Mouse (Mus musculus): ENCODE results near the gene Cox4i2. TPM values are rescaled to one million over a fixed set of nuclear protein-coding genes. Genes with fewer than 3 reads are reported as not detected.
A peak's percentile ranks its signal among the peaks of the same experiment; 100 is the strongest.

Gene Cox4i2
- 12.1 and 18.8 TPM in 2 replicates for polyA plus RNA-seq (2014; fragmentation: Nextera tagmentation; extraction: Ambion mirVana)

DNA sequence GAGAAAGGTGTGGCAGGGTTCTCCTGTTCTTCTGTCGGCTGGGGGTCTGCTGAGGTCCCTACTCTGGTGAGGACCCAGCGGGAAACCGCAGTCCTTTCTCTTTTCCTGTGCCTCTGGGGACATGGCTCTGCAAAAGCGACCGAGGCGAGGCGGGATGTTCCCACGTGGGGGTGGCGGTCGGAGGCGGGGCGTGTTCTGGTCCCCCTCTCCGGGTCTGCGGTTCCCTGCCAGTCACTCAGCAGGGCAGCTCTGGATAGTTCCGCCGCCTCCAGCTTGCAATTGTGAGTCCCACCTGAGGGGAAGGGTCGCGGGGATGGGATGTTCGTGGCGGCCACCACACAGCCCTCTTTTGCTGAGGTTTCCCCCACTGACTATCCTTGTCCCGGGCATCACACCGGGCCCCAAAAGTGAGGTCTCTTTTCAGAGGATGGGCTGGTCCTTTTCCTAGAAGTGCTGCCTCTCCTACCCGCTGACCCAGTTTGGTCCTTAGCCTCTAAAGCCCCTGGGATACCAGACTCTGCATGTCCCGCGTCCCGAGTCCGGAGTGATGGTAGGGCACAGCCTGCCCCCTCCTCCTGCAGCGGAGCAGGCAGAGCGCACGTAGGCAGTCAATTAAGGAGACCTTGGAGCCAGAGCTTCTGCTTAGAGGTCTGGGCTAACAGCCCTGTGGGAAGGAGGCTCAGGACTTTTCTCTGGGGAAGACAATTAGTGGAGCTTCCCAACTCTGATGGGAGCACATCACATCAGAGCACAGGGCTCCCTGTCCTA, at the start of gene Cox4i2:
Cox4i2 (plus strand) TSS at position 230 of the 768 bp plus-strand sequence.
- H3K27me3 ChIP-seq (ENCODE audit: control insufficient read depth, insufficient read depth, low read length) = peaks cover 3% of the 10 kb centered on the region; the same call in 1 of the 2 replicates
- 3% methylated on average over 30 of the region's 30 CpGs for WGBS
- H3K9ac ChIP-seq (ENCODE audit: low read depth, low read length) = peak within 1 kb of the TSS; percentile 42; the same call in 1 of the 2 replicates
- ATAC-seq (ENCODE audit: low FRiP score, low TSS enrichment) = peak; percentile 54; the same call in 1 of the 2 replicates
- H3K4me1 ChIP-seq (ENCODE audit: control insufficient read depth, insufficient read depth, low read length) = peaks cover 15% of the 10 kb centered on the region
- peak within 1 kb of the TSS; percentile 50 for H3K4me2 ChIP-seq (replicated peaks; ENCODE audit: low read depth, low read length)
- H3K4me3 ChIP-seq (ENCODE audit: low read length) = peak within 1 kb of the TSS; percentile 35; the same call in 1 of the 2 replicates
- no peaks in the 10 kb centered on the region for H3K9me3 ChIP-seq (ENCODE audit: control insufficient read depth, low read length)
- H3K36me3 ChIP-seq (ENCODE audit: control insufficient read depth, insufficient read depth, low read length) = no peaks in the 10 kb centered on the region
- no peak within 1 kb of the TSS for H3K27ac ChIP-seq (ENCODE audit: low read depth, low read length)

DNA sequence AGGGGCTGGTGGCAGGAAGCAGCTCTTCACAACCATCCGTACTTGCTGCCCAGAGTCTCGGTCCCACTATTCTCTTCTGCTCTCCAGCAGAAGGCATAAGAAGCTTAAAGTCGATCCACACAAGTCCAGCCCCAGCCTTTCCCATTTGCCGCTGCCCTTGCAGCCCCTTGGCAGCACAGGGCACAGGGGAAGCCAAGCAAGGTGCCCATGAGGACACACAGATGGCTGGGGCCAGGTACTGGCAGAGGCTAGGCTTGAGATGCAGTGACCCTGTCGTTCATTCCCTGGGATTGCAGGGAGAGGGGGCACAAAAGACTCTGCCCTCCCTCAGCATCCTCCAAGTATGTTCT, 49.7 kb upstream of the Cox4i2 start:
- Histone ChIP-seq H3K36me3 (ENCODE audit: control insufficient read depth, insufficient read depth, low read length) (peaks cover 66% of the 10 kb centered on the region), H3K9ac (ENCODE audit: low read depth, low read length) (no peak overlapping the region), H3K4me1 (ENCODE audit: control insufficient read depth, insufficient read depth, low read length) (peaks cover 19% of the 10 kb centered on the region), H3K4me2 (replicated peaks; ENCODE audit: low read depth, low read length) (no peak overlapping the region), H3K27ac (ENCODE audit: low read depth, low read length) (no peak overlapping the region), H3K9me3 (ENCODE audit: control insufficient read depth, low read length) (peaks cover 4% of the 10 kb centered on the region; the same call in 1 of the 2 replicates), H3K4me3 (ENCODE audit: low read length) (no peak overlapping the region), H3K27me3 (ENCODE audit: control insufficient read depth, insufficient read depth, low read length) (no peaks in the 10 kb centered on the region)
- ATAC-seq (ENCODE audit: low FRiP score, low TSS enrichment) = no peak
- 82% methylated on average over 5 of the region's 5 CpGs for WGBS

DNA sequence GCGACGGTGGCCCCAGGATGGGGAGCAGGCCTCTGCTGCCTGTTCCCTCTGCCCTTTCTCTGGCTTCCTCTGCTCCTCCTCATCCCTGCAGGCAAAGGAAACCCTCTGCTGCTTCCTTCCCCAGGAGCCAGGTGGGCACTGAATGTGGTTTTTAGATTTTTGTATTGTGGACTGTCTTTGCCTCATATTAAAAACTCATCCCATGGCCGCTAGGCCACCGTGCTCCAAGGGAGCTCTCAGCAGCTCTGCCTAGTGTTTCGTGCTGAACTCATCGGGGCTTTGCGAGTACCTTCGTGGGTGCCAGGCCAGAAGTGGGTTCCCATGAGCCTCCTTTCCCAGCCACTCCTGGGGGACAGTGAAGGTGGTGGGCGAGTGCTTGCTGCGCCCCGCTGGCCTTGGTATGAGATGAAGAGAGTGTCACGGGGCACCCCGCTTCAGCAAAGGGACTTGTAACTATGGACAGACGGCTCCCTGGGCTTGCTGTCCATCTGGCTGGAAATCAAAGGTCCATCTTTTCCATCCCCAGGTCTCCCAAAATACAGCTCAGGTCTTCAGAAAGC, 49.1 kb upstream of the Cox4i2 start:
- Histone ChIP-seq H3K4me2 (replicated peaks; ENCODE audit: low read depth, low read length) (no peak overlapping the region), H3K27me3 (ENCODE audit: control insufficient read depth, insufficient read depth, low read length) (no peaks in the 10 kb centered on the region), H3K4me1 (ENCODE audit: control insufficient read depth, insufficient read depth, low read length) (peaks cover 19% of the 10 kb centered on the region), H3K36me3 (ENCODE audit: control insufficient read depth, insufficient read depth, low read length) (peaks cover 59% of the 10 kb centered on the region), H3K4me3 (ENCODE audit: low read length) (no peak overlapping the region), H3K9me3 (ENCODE audit: control insufficient read depth, low read length) (peaks cover 4% of the 10 kb centered on the region; the same call in 1 of the 2 replicates), H3K27ac (ENCODE audit: low read depth, low read length) (no peak overlapping the region), H3K9ac (ENCODE audit: low read depth, low read length) (no peak overlapping the region)
- 91% methylated on average over 14 of the region's 14 CpGs for WGBS
- ATAC-seq (ENCODE audit: low FRiP score, low TSS enrichment) = no peak

DNA sequence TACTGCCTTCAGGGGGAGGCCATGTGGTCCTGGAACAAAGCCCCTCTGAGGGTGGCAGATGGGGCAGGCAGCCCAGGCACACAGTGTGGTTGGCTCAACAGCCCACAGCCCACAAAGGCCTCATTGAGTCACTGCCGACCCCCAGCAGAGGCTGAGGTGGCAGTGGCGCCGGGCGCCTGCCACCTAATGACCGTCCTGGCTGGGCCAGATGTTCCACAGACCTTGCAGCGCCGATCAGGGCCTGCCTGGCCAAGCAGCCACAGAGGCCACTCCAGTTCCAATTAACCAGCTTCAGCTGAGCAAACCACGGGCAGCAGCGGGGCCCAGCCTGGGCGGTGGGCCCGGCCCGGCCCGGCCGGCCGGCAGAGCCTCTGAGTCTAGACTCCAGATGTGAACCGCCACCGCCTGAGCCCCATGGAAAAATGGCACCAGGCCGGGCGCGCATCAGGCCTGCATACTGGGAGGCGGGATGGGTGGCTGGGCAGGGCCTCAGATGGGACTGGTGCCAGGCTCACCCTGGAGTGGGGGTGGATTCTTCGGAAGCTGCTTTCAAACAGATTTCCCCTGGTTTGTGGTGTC, 47.9 kb upstream of the Cox4i2 start:
- Histone ChIP-seq H3K27me3 (ENCODE audit: control insufficient read depth, insufficient read depth, low read length) (no peaks in the 10 kb centered on the region), H3K9me3 (ENCODE audit: control insufficient read depth, low read length) (peaks cover under 1% of the 10 kb centered on the region; the same call in 1 of the 2 replicates), H3K9ac (ENCODE audit: low read depth, low read length) (no peak overlapping the region), H3K4me2 (replicated peaks; ENCODE audit: low read depth, low read length) (no peak overlapping the region), H3K27ac (ENCODE audit: low read depth, low read length) (peak overlapping the region; percentile 10; the same call in 1 of the 2 replicates), H3K4me1 (ENCODE audit: control insufficient read depth, insufficient read depth, low read length) (peaks cover 19% of the 10 kb centered on the region), H3K36me3 (ENCODE audit: control insufficient read depth, insufficient read depth, low read length) (peaks cover 48% of the 10 kb centered on the region), H3K4me3 (ENCODE audit: low read length) (no peak overlapping the region)
- no peak for ATAC-seq (ENCODE audit: low FRiP score, low TSS enrichment)
- 79% methylated on average over 22 of the region's 22 CpGs for WGBS

DNA sequence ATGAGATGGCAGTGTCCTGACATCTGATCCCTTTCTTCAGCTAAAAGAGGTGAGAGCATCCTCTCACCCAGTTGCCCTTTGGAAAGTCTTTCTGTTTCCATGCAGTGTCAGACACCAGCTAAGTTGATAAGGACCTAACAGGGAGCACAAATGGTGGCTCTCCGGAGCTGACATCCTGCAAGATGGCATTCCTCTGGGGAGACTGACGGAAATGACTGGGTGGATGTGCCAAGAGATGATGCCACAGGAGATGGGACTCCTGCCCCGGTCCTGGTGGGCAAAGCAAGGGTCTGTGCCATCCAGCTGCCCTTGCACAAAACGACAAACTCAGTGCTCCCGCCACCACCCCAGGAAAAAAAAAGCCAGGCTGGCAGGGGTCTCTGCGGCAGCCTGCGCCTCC, 46.8 kb upstream of the Cox4i2 start:
- peak overlapping the region; percentile 76 for H3K27ac ChIP-seq (ENCODE audit: low read depth, low read length)
- no peak for ATAC-seq (ENCODE audit: low FRiP score, low TSS enrichment)
- H3K36me3 ChIP-seq (ENCODE audit: control insufficient read depth, insufficient read depth, low read length) = peaks cover 37% of the 10 kb centered on the region
- H3K4me1 ChIP-seq (ENCODE audit: control insufficient read depth, insufficient read depth, low read length) = peaks cover 19% of the 10 kb centered on the region
- peak overlapping the region; percentile 54 for H3K4me2 ChIP-seq (replicated peaks; ENCODE audit: low read depth, low read length)
- H3K27me3 ChIP-seq (ENCODE audit: control insufficient read depth, insufficient read depth, low read length) = no peaks in the 10 kb centered on the region
- 15% methylated on average over 7 of the region's 7 CpGs for WGBS
- H3K4me3 ChIP-seq (ENCODE audit: low read length) = peak overlapping the region; percentile 24; the same call in 1 of the 2 replicates
- no peaks in the 10 kb centered on the region for H3K9me3 ChIP-seq (ENCODE audit: control insufficient read depth, low read length)
- H3K9ac ChIP-seq (ENCODE audit: low read depth, low read length) = peak overlapping the region; percentile 50

DNA sequence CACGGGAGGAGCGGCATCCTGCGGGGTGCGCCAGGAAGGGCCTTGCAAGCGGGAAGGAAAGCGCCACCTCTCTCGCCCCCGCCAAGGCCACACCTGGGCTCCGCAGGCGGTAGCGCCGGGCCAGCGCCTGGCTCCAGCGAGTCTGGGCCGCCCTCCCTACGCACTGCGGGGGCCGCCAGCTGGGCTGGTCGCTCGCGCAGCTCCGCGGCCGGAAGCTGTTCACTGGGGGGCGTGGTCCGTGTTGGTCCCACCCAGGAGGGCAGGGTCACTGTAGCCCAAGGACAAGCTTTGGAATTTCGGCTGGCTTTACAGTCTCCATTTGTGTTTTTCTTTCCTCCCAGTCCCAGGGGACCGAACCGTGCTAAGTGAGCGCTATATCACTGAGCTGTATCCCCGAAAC, 46.3 kb upstream of the Cox4i2 start:
- ATAC-seq (ENCODE audit: low FRiP score, low TSS enrichment) = peak; percentile 98
- Histone ChIP-seq H3K4me3 (ENCODE audit: low read length) (peak overlapping the region; percentile 24; the same call in 1 of the 2 replicates), H3K27ac (ENCODE audit: low read depth, low read length) (peak overlapping the region; percentile 76), H3K4me2 (replicated peaks; ENCODE audit: low read depth, low read length) (peak overlapping the region; percentile 54), H3K9me3 (ENCODE audit: control insufficient read depth, low read length) (no peaks in the 10 kb centered on the region), H3K36me3 (ENCODE audit: control insufficient read depth, insufficient read depth, low read length) (peaks cover 32% of the 10 kb centered on the region), H3K27me3 (ENCODE audit: control insufficient read depth, insufficient read depth, low read length) (no peaks in the 10 kb centered on the region), H3K4me1 (ENCODE audit: control insufficient read depth, insufficient read depth, low read length) (peaks cover 19% of the 10 kb centered on the region), H3K9ac (ENCODE audit: low read depth, low read length) (peak overlapping the region; percentile 50)
- WGBS = 3% methylated on average over 31 of the region's 31 CpGs

DNA sequence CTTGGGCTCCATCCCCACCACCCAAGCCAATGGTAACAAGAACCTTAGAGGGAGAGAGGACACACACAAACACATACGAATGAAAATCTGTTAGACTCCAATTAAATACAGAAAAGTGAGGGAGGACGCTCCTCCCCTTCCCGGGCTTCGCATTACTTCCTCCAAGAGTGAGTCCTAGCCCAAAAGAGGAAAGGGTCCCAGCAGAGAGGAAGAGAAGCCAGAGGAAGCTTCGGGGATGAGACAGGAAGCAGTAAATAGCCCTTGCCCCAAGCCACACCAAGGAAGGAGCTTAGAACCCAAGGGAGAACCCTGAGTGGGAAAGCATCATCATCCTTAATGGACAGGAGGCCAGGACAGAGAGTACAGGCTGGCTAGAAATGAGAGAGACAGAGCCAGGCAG, 44.9 kb upstream of the Cox4i2 start:
- H3K27me3 ChIP-seq (ENCODE audit: control insufficient read depth, insufficient read depth, low read length) = no peaks in the 10 kb centered on the region
- H3K4me2 ChIP-seq (replicated peaks; ENCODE audit: low read depth, low read length) = no peak overlapping the region
- WGBS = 86% methylated on average over 5 of the region's 5 CpGs
- ATAC-seq (ENCODE audit: low FRiP score, low TSS enrichment) = no peak
- peaks cover 19% of the 10 kb centered on the region for H3K4me1 ChIP-seq (ENCODE audit: control insufficient read depth, insufficient read depth, low read length)
- no peak overlapping the region for H3K27ac ChIP-seq (ENCODE audit: low read depth, low read length)
- H3K4me3 ChIP-seq (ENCODE audit: low read length) = no peak overlapping the region
- H3K9ac ChIP-seq (ENCODE audit: low read depth, low read length) = no peak overlapping the region
- no peaks in the 10 kb centered on the region for H3K9me3 ChIP-seq (ENCODE audit: control insufficient read depth, low read length)
- H3K36me3 ChIP-seq (ENCODE audit: control insufficient read depth, insufficient read depth, low read length) = peaks cover 19% of the 10 kb centered on the region

DNA sequence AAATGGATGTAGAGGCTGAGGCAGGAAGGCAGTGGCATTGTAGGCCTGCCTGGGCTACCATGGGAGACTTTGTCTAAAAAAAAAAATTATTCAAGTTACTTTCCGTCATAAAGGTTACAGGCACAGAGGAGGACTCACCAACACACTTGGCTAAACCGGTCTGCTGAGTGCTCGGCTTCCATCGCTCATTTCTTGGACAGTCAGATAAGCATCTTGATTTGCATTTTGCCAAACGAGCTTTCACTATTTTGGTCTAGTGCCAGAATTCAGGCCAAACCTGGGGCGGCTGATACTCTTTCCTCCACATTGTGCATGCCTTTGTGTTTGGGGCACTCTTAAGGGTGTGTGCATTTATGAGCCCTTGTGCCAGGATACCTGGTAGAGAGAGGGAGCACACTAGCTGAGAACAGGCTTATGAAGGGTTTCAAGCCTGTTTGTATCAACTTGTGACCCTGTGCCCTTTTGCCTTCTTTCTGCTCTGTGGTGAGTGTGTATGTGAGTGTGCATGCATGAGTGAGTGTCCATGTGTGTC, 37.7 kb upstream of the Cox4i2 start:
- peak overlapping the region; percentile 61; the same call in 1 of the 2 replicates for H3K27ac ChIP-seq (ENCODE audit: low read depth, low read length)
- no peak for ATAC-seq (ENCODE audit: low FRiP score, low TSS enrichment)

More for the DNA sequence above, 37.7 kb upstream of the Cox4i2 start:
- no peak overlapping the region for H3K4me2 ChIP-seq (replicated peaks; ENCODE audit: low read depth, low read length)
- H3K36me3 ChIP-seq (ENCODE audit: control insufficient read depth, insufficient read depth, low read length) = no peaks in the 10 kb centered on the region
- H3K4me1 ChIP-seq (ENCODE audit: control insufficient read depth, insufficient read depth, low read length) = peaks cover 8% of the 10 kb centered on the region; the same call in 1 of the 2 replicates
- no peaks in the 10 kb centered on the region for H3K27me3 ChIP-seq (ENCODE audit: control insufficient read depth, insufficient read depth, low read length)
- no peak overlapping the region for H3K9ac ChIP-seq (ENCODE audit: low read depth, low read length)
- WGBS = 60% methylated on average over 6 of the region's 6 CpGs
- H3K9me3 ChIP-seq (ENCODE audit: control insufficient read depth, low read length) = no peaks in the 10 kb centered on the region
- H3K4me3 ChIP-seq (ENCODE audit: low read length) = no peak overlapping the region

Data from kidney, embryonic 14.5 days (tissue).